Mouse (Mus musculus) heart, postnatal 0 days (tissue): ENCODE data around the gene Polm. TPM values are rescaled to one million over a fixed set of nuclear protein-coding genes. Genes with fewer than 3 reads are reported as not detected.
A peak's percentile ranks its signal among the peaks of the same experiment; 100 is the strongest.

Experiments
- ATAC-seq: fragments of 200-750 bp; cut with Nextera tagmentation; 2 replicates; pipeline ENCODE4 v1.8.0; 2017; ENCODE audit warnings: low read depth, moderate number of reproducible peaks, moderate library complexity; ENCODE audit not compliant: insufficient read depth
- DNase-seq: peaks from one replicate; pipeline ENCODE4 v3.0.0-alpha.2; 2016; ENCODE audit warnings: low spot score
- H3K27ac ChIP-seq: fragments of 300-500 bp; sonication (generic); 2 replicates; pipeline ENCODE4 v1.5.1; 2014; ENCODE audit warnings: low read depth, mild to moderate bottlenecking
- H3K27me3 ChIP-seq: fragments of 300-500 bp; sonication (generic); 2 replicates; pipeline ENCODE4 v1.6.1; 2014; ENCODE audit warnings: low read length, mixed read lengths; ENCODE audit not compliant: control insufficient read depth, insufficient read depth
- H3K36me3 ChIP-seq: fragments of 300-500 bp; sonication (generic); replicated peaks from 2 replicates; pipeline ENCODE4 v1.6.1; 2014; ENCODE audit warnings: low read length, mixed read lengths; ENCODE audit not compliant: control insufficient read depth, insufficient read depth
- H3K4me1 ChIP-seq: fragments of 300-500 bp; sonication (generic); 2 replicates; pipeline ENCODE4 v1.6.1; 2014; ENCODE audit warnings: antibody characterized with exemption; ENCODE audit not compliant: control insufficient read depth, insufficient read depth
- H3K4me2 ChIP-seq: fragments of 300-500 bp; sonication (generic); 2 replicates; pipeline ENCODE4 v1.6.1; 2014; ENCODE audit warnings: low read depth, mild to moderate bottlenecking, low read length, moderate library complexity
- H3K4me3 ChIP-seq: fragments of 300-500 bp; sonication (generic); 2 replicates; pipeline ENCODE4 v1.5.1; 2014; ENCODE audit warnings: low read depth, low read length
- H3K9ac ChIP-seq: fragments of 300-500 bp; sonication (generic); replicated peaks from 2 replicates; pipeline ENCODE4 v1.6.1; 2014; ENCODE audit warnings: low read depth, low read length, mixed read lengths
- H3K9me3 ChIP-seq: fragments of 300-500 bp; sonication (generic); replicated peaks from 2 replicates; pipeline ENCODE4 v1.6.1; 2016; ENCODE audit warnings: low read length; ENCODE audit not compliant: control insufficient read depth
- CTCF ChIP-seq: IDR thresholded peaks from 2 replicates; pipeline ENCODE4 v1.5.1; 2016; ENCODE audit warnings: antibody characterized with exemption, control low read depth, low read depth
- EP300 ChIP-seq: IDR thresholded peaks from 2 replicates; pipeline ENCODE4 v1.6.1; 2016; ENCODE audit warnings: antibody characterized with exemption, low read depth
- WGBS: fragments of 180-500 bp; shearing (Covaris S2); extraction: QIAGEN DNeasy Blood & Tissue Kit; methylation state at CpG from one replicate; pipeline ENCODE4 v1.1.7; 2014; 5-methylcytosine and 5-hydroxymethylcytosine counted together
- polyA plus RNA-seq: library from polyadenylated mRNA; unstranded; fragments of >200 nt; fragmentation: Nextera tagmentation; extraction: Ambion mirVana; gene quantifications from 2 replicates; pipeline ENCODE4 v1.2.1, GENCODE M21; 2015
- total RNA-seq: library from RNA; depleted of rRNA; stranded (reverse); fragments of >200 nt; gene quantifications from 2 replicates; pipeline ENCODE4 v1.2.3, GENCODE M21; 2014; ENCODE audit warnings: low replicate concordance

Polm gene
- total and polyA plus RNA-seq, 2 experiments from 2014 or later = 3.7 to 4.4 TPM

- H3K4me3 ChIP-seq = no peak overlapping the region
- 40% methylated on average over 5 of the region's 5 CpGs for WGBS
These were observed 33.6 kb downstream of the Polm start for GRCm38 (mm10) chr11:5804174-5804573.

GRCm38 (mm10) chr11:5803551-5803981, 34.2 kb downstream of the Polm start, which contains the start of gene Pgam2:
Pgam2 (minus strand) TSS chr11:5803733.
- peak within 1 kb of the TSS; percentile 58 for H3K4me3 ChIP-seq
- DNase-seq (peak; percentile 93), ATAC-seq (peak; percentile 91)
- H3K27me3 ChIP-seq = no peaks in the 10 kb centered on the region
- H3K27ac ChIP-seq = peak within 1 kb of the TSS; percentile 86
- H3K4me1 ChIP-seq = peaks cover 18% of the 10 kb centered on the region
- peaks cover 25% of the 10 kb centered on the region for H3K36me3 ChIP-seq
- peak; percentile 86 for TF ChIP-seq EP300
- TF ChIP-seq CTCF = no peak
- H3K9ac ChIP-seq = peak within 1 kb of the TSS; percentile 78
- no peaks in the 10 kb centered on the region for H3K9me3 ChIP-seq
- peak within 1 kb of the TSS; percentile 65 for H3K4me2 ChIP-seq
- WGBS = 16% methylated on average over 8 of the region's 8 CpGs

More at GRCm38 (mm10) chr11:5804174-5804573, 33.6 kb downstream of the Polm start:
- ATAC-seq = no peak
- H3K9ac ChIP-seq = no peak overlapping the region
- peak overlapping the region; percentile 76 for H3K27ac ChIP-seq
- peaks cover 18% of the 10 kb centered on the region for H3K4me1 ChIP-seq
- no peak for TF ChIP-seq EP300
- TF ChIP-seq CTCF = no peak
- no peaks in the 10 kb centered on the region for H3K9me3 ChIP-seq
- H3K36me3 ChIP-seq = peaks cover 19% of the 10 kb centered on the region
- no peak for DNase-seq
- H3K4me2 ChIP-seq = peak overlapping the region; percentile 65; the same call in 1 of the 2 replicates
- no peaks in the 10 kb centered on the region for H3K27me3 ChIP-seq

GRCm38 (mm10) chr11:5802457-5803217, 35.2 kb downstream of the Polm start:
- H3K9ac ChIP-seq = peak overlapping the region; percentile 78
- peaks cover 18% of the 10 kb centered on the region for H3K4me1 ChIP-seq
- peak overlapping the region; percentile 86 for H3K27ac ChIP-seq
- TF ChIP-seq EP300 = 0 out of 2 replicates have a peak, but pooled peaks have one; percentile 5
- TF ChIP-seq CTCF = no peak
- H3K4me2 ChIP-seq = peak overlapping the region; percentile 65
- H3K9me3 ChIP-seq = no peaks in the 10 kb centered on the region
- WGBS = 36% methylated on average over 8 of the region's 8 CpGs
- DNase-seq (no peak), ATAC-seq (no peak)
- H3K27me3 ChIP-seq = no peaks in the 10 kb centered on the region
- H3K36me3 ChIP-seq = peaks cover 32% of the 10 kb centered on the region
- H3K4me3 ChIP-seq = peak overlapping the region; percentile 58

DNA sequence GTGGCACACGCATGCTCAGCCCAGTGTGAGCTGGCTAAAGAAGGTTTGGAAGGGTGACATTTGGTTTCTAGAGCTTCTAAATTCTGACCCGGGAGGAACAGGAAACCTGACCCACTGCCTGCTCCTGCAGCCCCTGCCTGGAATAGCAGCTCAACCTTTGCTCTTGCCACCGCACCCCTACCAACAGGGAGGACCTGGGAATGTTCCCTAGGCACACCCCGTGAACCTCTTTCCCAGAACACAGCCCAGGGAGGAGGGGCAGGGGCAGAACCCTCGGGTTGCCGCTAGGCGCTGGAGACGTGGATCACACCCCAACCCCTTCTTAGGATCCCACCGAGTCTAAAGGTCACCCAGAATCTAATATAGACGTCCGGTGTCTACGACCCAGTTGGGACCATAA, 35.8 kb downstream of the Polm start:
- Histone ChIP-seq H3K4me2 (peak overlapping the region; percentile 65), H3K9me3 (no peaks in the 10 kb centered on the region), H3K4me3 (peak overlapping the region; percentile 58), H3K27me3 (no peaks in the 10 kb centered on the region), H3K36me3 (peaks cover 39% of the 10 kb centered on the region), H3K27ac (peak overlapping the region; percentile 86), H3K4me1 (peaks cover 18% of the 10 kb centered on the region), H3K9ac (peak overlapping the region; percentile 78)
- ATAC-seq (peak; percentile 25; the same call in 1 of the 2 replicates), DNase-seq (peak; percentile 37)
- WGBS = 28% methylated on average over 12 of the region's 12 CpGs
- TF ChIP-seq EP300 (0 out of 2 replicates have a peak, but pooled peaks have one; percentile 16), CTCF (no peak)

DNA sequence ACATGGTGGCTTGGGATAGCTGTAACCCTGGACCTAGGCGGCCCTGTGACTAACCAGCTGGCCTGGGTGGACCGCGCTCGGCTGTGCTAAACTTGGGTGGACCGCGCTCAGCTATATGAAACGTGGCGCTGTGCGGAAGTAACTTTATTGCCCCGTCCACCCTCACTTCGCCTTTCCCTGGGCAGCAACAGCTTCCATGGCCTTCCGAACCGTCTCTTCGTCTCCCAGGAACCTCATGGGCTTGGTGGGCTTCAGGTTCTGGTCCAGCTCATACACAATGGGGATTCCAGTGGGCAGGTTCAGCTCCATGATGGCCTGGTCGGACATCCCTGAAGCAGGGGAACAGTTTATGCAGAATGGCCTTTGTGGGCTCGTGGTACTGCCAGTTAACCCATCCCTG, 36.3 kb downstream of the Polm start:
- WGBS = 82% methylated on average over 16 of the region's 16 CpGs
- DNase-seq (no peak), ATAC-seq (no peak)
- H3K4me1 ChIP-seq = peaks cover 18% of the 10 kb centered on the region
- peak overlapping the region; percentile 58 for H3K4me3 ChIP-seq
- TF ChIP-seq CTCF (no peak), EP300 (no peak)
- no peaks in the 10 kb centered on the region for H3K9me3 ChIP-seq
- peak overlapping the region; percentile 78 for H3K9ac ChIP-seq
- H3K4me2 ChIP-seq = peak overlapping the region; percentile 65
- H3K27me3 ChIP-seq = no peaks in the 10 kb centered on the region
- H3K27ac ChIP-seq = peak overlapping the region; percentile 86
- H3K36me3 ChIP-seq = peaks cover 44% of the 10 kb centered on the region
